11 mouse cellular contexts compared by ENCODE assay signal in the genomic region with DNA sequence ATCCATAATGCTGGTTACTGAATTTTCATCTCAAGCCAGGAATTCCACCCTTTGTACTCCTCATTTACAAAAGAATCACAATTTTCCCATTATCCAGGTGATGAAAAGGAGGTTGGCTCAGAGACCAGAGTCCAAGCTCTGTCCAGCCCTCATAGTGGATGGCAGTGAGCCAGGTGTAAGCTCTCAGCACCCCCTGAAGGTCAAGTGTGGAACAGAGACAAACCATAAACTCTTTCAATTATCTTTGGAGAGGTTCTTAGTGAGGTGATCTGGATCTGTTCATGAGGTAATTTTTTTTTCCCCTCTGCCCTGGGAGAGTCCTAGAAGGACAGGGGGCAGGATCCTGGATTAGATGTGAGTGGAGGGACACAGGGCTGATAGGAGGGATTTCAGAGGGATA. TPM values are rescaled to one million over a fixed set of nuclear protein-coding genes. Genes with fewer than 3 reads are reported as not detected.
DNase-seq lines count a peak whose midpoint lies in the region; ATAC-seq and TF ChIP-seq lines count a peak whose summit lies in the region.
"Had no signal": no experiment of that assay in that cellular context is flagged by ENCODE, and none has a peak within 500 bp of the region (broad histone marks: within the 10 kb centered on the region; RNA-seq: fewer than 3 reads in every experiment).

No protein-coding gene starts in this region.

- no peaks in the 10 kb centered on the region for H3K4me1 ChIP-seq in hindbrain, postnatal 0 days (ENCODE audit: insufficient read depth, low read length)
- peaks cover 11% of the 10 kb centered on the region for H3K4me1 ChIP-seq in hindbrain, embryonic 10.5 days (replicated peaks)
- H3K4me1 ChIP-seq in liver, adult 2 months (ENCODE audit: control insufficient read depth, insufficient read depth, low read length) = no peaks in the 10 kb centered on the region; the same call in 1 of the 2 replicates
- H3K4me1 ChIP-seq in hindbrain, embryonic 11.5 days (replicated peaks; ENCODE audit: control insufficient read depth, insufficient read depth, low read length) = no peaks in the 10 kb centered on the region

- H3K36me3 ChIP-seq in hindbrain, postnatal 0 days (ENCODE audit: insufficient read depth, low read length) = peaks cover 6% of the 10 kb centered on the region; the same call in 1 of the 2 replicates
- peaks cover 13% of the 10 kb centered on the region for H3K36me3 ChIP-seq in hindbrain, embryonic 10.5 days
- peaks cover 9% of the 10 kb centered on the region; the same call in 1 of the 2 replicates for H3K36me3 ChIP-seq in liver, adult 2 months (ENCODE audit: control insufficient read depth, insufficient read depth, low read length)
- no peaks in the 10 kb centered on the region for H3K36me3 ChIP-seq in hindbrain, embryonic 11.5 days (ENCODE audit: control insufficient read depth, insufficient read depth, low read length)

- no peak for ATAC-seq in hindbrain, postnatal 0 days
- no peak for ATAC-seq in hindbrain, embryonic 11.5 days (ENCODE audit: low FRiP score)

- H3K4me3 ChIP-seq in hindbrain, postnatal 0 days (ENCODE audit: low read length) = no peak overlapping the region
- H3K4me3 ChIP-seq in hindbrain, embryonic 10.5 days = no peak overlapping the region
- no peak overlapping the region for H3K4me3 ChIP-seq in liver, adult 2 months (ENCODE audit: insufficient read depth, low read depth, low read length)
- no peak overlapping the region for H3K4me3 ChIP-seq in hindbrain, embryonic 11.5 days (ENCODE audit: low read depth, low read length)

- H3K4me2 ChIP-seq in hindbrain, postnatal 0 days (ENCODE audit: low read depth, low read length) = no peak overlapping the region
- no peak overlapping the region for H3K4me2 ChIP-seq in hindbrain, embryonic 11.5 days (replicated peaks; ENCODE audit: low read depth, low read length)

- no peaks in the 10 kb centered on the region for H3K27me3 ChIP-seq in hindbrain, postnatal 0 days (ENCODE audit: insufficient read depth, low read length)
- no peaks in the 10 kb centered on the region for H3K27me3 ChIP-seq in hindbrain, embryonic 10.5 days (ENCODE audit: insufficient read depth, poor library complexity, severe bottlenecking)
- H3K27me3 ChIP-seq in liver, adult 2 months (ENCODE audit: control insufficient read depth, insufficient read depth, low read length) = no peaks in the 10 kb centered on the region
- H3K27me3 ChIP-seq in hindbrain, embryonic 11.5 days (ENCODE audit: control insufficient read depth, insufficient read depth, low read length) = no peaks in the 10 kb centered on the region

- H3K9me3 ChIP-seq in hindbrain, postnatal 0 days (ENCODE audit: low read length) = no peaks in the 10 kb centered on the region
- H3K9me3 ChIP-seq in hindbrain, embryonic 10.5 days = no peaks in the 10 kb centered on the region
- no peaks in the 10 kb centered on the region for H3K9me3 ChIP-seq in hindbrain, embryonic 11.5 days (ENCODE audit: control insufficient read depth, low read length)

- no peaks in the 10 kb centered on the region for H3K79me2 ChIP-seq in liver, adult 2 months (ENCODE audit: control insufficient read depth, insufficient read depth, low read length)

- no peak overlapping the region for H3K27ac ChIP-seq in hindbrain, postnatal 0 days
- no peak overlapping the region for H3K27ac ChIP-seq in hindbrain, embryonic 10.5 days
- no peak overlapping the region for H3K27ac ChIP-seq in liver, adult 2 months (replicated peaks; ENCODE audit: insufficient read depth, low read depth, low read length)
- H3K27ac ChIP-seq in hindbrain, embryonic 11.5 days (ENCODE audit: low read depth, low read length) = no peak overlapping the region

- peak; percentile 34 for DNase-seq in hindbrain, postnatal 0 days (ENCODE audit: low spot score)
- no peak for DNase-seq in hindbrain, embryonic 10.5 days (ENCODE audit: low spot score)
- DNase-seq in ES-CJ7 (ENCODE audit: low read depth, low spot score) (peak; percentile 63), R1 (ENCODE audit: low read depth, low spot score) (peak; percentile 71)
- DNase-seq in liver, adult 2 months (ENCODE audit: extremely low read depth, low read depth, low spot score) = peak; percentile 48
- no peak for DNase-seq in frontal cortex, postnatal 25 days (ENCODE audit: low spot score in 2 of 2)
- no peak for DNase-seq in hindbrain, embryonic 11.5 days (ENCODE audit: low spot score)
- DNase-seq in thymus, postnatal 4 days = no peak
- DNase-seq: right cerebral cortex, adult 18-20 months had no signal

- no peak for TF ChIP-seq POLR2A in liver, adult 2 months (IDR thresholded peaks at IDR 0.05; ENCODE audit: extremely low read depth, insufficient read depth, low read length)

- peak; percentile 54 for TF ChIP-seq CTCF in hindbrain, postnatal 0 days (IDR thresholded peaks at IDR 0.05; ENCODE audit: low read depth)
- peak; percentile 35; the same call in 1 of the 2 replicates for TF ChIP-seq CTCF in liver, adult 2 months (IDR thresholded peaks at IDR 0.05; ENCODE audit: low read depth, low read length)

- no peak overlapping the region for H3K9ac ChIP-seq in hindbrain, postnatal 0 days (replicated peaks; ENCODE audit: low read length)
- no peak overlapping the region for H3K9ac ChIP-seq in liver, adult 2 months (ENCODE audit: low read depth, low read length)
- no peak overlapping the region for H3K9ac ChIP-seq in hindbrain, embryonic 11.5 days (ENCODE audit: low read depth, low read length)

RNA-seq across cellular contexts. Expression of a gene that starts 1.7 kb away (rescaled TPM):
- total RNA-seq in hindbrain, postnatal 0 days (2014; rRNA removed) = 104 and 107 TPM in 2 replicates
- 117 and 124 TPM in 2 replicates for polyA plus RNA-seq in hindbrain, postnatal 0 days (2015; fragmentation: Nextera tagmentation; extraction: Ambion mirVana)
- polyA plus RNA-seq in hindbrain, embryonic 10.5 days (2016; fragmentation: Nextera tagmentation; extraction: Ambion mirVana) = 136 and 150 TPM in 2 replicates
- total RNA-seq in liver, adult 2 months (2014; rRNA removed) = 16.0 and 21.9 TPM in 2 replicates
- polyA plus RNA-seq in liver, adult 2 months (2012; rRNA removed) = 72.4 and 79.8 TPM in 2 replicates
- polyA plus RNA-seq in hindbrain, embryonic 11.5 days (2014; fragmentation: Nextera tagmentation; extraction: Ambion mirVana) = 120 and 132 TPM in 2 replicates

RNA-seq across cellular contexts. Expression of a gene that starts 15.0 kb away (rescaled TPM):
- 4.3 and 5.0 TPM in 2 replicates for total RNA-seq in hindbrain, postnatal 0 days (2014; rRNA removed)
- polyA plus RNA-seq in hindbrain, postnatal 0 days (2015; fragmentation: Nextera tagmentation; extraction: Ambion mirVana) = 3.8 and 4.4 TPM in 2 replicates
- 5.1 and 5.8 TPM in 2 replicates for polyA plus RNA-seq in hindbrain, embryonic 10.5 days (2016; fragmentation: Nextera tagmentation; extraction: Ambion mirVana)
- 8.6 and 9.6 TPM in 2 replicates for total RNA-seq in liver, adult 2 months (2014; rRNA removed)
- 5.8 and 11.6 TPM in 2 replicates for polyA plus RNA-seq in liver, adult 2 months (2012; rRNA removed)
- polyA plus RNA-seq in hindbrain, embryonic 11.5 days (2014; fragmentation: Nextera tagmentation; extraction: Ambion mirVana) = 4.3 and 4.5 TPM in 2 replicates

RNA-seq across cellular contexts. Expression of a gene that starts 24.2 kb away (rescaled TPM):
- 3.4 and 6.0 TPM in 2 replicates for total RNA-seq in hindbrain, postnatal 0 days (2014; rRNA removed)
- 6.9 and 8.5 TPM in 2 replicates for polyA plus RNA-seq in hindbrain, postnatal 0 days (2015; fragmentation: Nextera tagmentation; extraction: Ambion mirVana)
- polyA plus RNA-seq in hindbrain, embryonic 10.5 days (2016; fragmentation: Nextera tagmentation; extraction: Ambion mirVana) = 24.2 and 25.2 TPM in 2 replicates
- total RNA-seq in liver, adult 2 months (2014; rRNA removed) = 1.2 and 2.1 TPM in 2 replicates
- 2.9 and 3.9 TPM in 2 replicates for polyA plus RNA-seq in liver, adult 2 months (2012; rRNA removed)
- 23.4 TPM in 2 replicates for polyA plus RNA-seq in hindbrain, embryonic 11.5 days (2014; fragmentation: Nextera tagmentation; extraction: Ambion mirVana)

RNA-seq across cellular contexts. Expression of a gene that starts 28.4 kb away (rescaled TPM):
- not detected in 2 replicates for total RNA-seq in hindbrain, postnatal 0 days (2014; rRNA removed)
- 0.15 TPM in 1 of 2 replicates, not detected in the other for polyA plus RNA-seq in hindbrain, postnatal 0 days (2015; fragmentation: Nextera tagmentation; extraction: Ambion mirVana)
- polyA plus RNA-seq in hindbrain, embryonic 10.5 days (2016; fragmentation: Nextera tagmentation; extraction: Ambion mirVana) = 5.9 and 6.0 TPM in 2 replicates
- 0.28 TPM in 1 of 2 replicates, not detected in the other for total RNA-seq in liver, adult 2 months (2014; rRNA removed)
- 0.62 and 0.81 TPM in 2 replicates for polyA plus RNA-seq in liver, adult 2 months (2012; rRNA removed)
- 5.4 and 5.7 TPM in 2 replicates for polyA plus RNA-seq in hindbrain, embryonic 11.5 days (2014; fragmentation: Nextera tagmentation; extraction: Ambion mirVana)

RNA-seq across cellular contexts. Expression of a gene that starts 31.1 kb away (rescaled TPM):
- 9.1 and 9.7 TPM in 2 replicates for total RNA-seq in hindbrain, postnatal 0 days (2014; rRNA removed)
- polyA plus RNA-seq in hindbrain, postnatal 0 days (2015; fragmentation: Nextera tagmentation; extraction: Ambion mirVana) = 3.6 and 3.7 TPM in 2 replicates
- polyA plus RNA-seq in hindbrain, embryonic 10.5 days (2016; fragmentation: Nextera tagmentation; extraction: Ambion mirVana) = 0.07 TPM in 1 of 2 replicates, not detected in the other
- 0.07 TPM in 1 of 2 replicates, not detected in the other for total RNA-seq in liver, adult 2 months (2014; rRNA removed)
- 0.02 and 0.09 TPM in 2 replicates for polyA plus RNA-seq in liver, adult 2 months (2012; rRNA removed)
- 0.24 TPM in 1 of 2 replicates, not detected in the other for polyA plus RNA-seq in hindbrain, embryonic 11.5 days (2014; fragmentation: Nextera tagmentation; extraction: Ambion mirVana)
- total RNA-seq: monocyte, adult 5-6 weeks had no signal
- polyA plus RNA-seq: limb, embryonic 11.5 days had no signal

Comparison
In these comparisons a context has a peak if more than half of its experiments do, and no peak if none do; other contexts are left out.
1. DNase-seq: peak in hindbrain, postnatal 0 days (single experiment), ES-CJ7 (single experiment), R1 (single experiment) and liver, adult 2 months (single experiment); none in hindbrain, embryonic 10.5 days (single experiment), frontal cortex, postnatal 25 days (0 of 2), hindbrain, embryonic 11.5 days (single experiment) and thymus, postnatal 4 days (single experiment).